Mouse (Mus musculus) liver, embryonic 14.5 days (tissue): ENCODE data around the gene Sox21.

ENCODE experiments used
- CTCF ChIP-seq: IDR thresholded peaks from 2 replicates; pipeline ENCODE4 v1.5.1; 2016; ENCODE audit warnings: antibody characterized with exemption, low read depth, control low read depth
- EP300 ChIP-seq: IDR thresholded peaks from 2 replicates; pipeline ENCODE4 v1.6.1; 2016; ENCODE audit warnings: antibody characterized with exemption, low read depth

DNA sequence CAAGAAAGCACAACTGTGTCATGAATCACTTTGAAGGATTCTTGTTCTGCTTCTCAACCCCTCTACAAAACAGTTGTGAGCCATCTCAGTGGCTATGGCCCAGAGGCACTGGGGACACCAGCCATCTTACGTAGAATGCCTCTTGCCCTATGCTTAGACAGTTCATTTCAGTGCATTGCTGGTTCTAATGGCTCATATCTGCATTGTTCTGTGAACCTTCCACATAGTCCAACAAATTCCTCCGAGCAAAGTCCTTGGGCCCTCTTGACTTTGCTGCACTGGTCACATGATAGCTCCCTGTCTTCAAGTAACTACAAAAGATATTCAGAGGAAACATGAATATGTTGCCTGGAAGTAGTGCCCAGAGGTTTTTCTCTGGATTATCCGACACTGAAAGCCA, 36.1 kb downstream of the Sox21 start:
- TF ChIP-seq CTCF, result no peak
- no peak for TF ChIP-seq EP300
